Mouse (Mus musculus) heart, adult 2 months (tissue): ENCODE measurements around the gene Fzr1.

Experiments
- CTCF ChIP-seq: fragments of 200-600 bp; IDR thresholded peaks from 2 replicates; pipeline ENCODE4 v1.8.1; 2022; ENCODE audit warnings: antibody characterized with exemption, mild to moderate bottlenecking, moderate library complexity
- EP300 ChIP-seq: fragments of 200-500 bp; IDR thresholded peaks from 2 replicates; pipeline ENCODE4 v1.6.1; 2011; ENCODE audit warnings: low read depth, low read length, control low read depth; ENCODE audit not compliant: insufficient read depth
- POLR2A ChIP-seq: fragments of 200-500 bp; IDR thresholded peaks from 2 replicates; pipeline ENCODE4 v1.6.1; 2011; ENCODE audit warnings: mild to moderate bottlenecking, low read depth, low read length, control low read depth; ENCODE audit not compliant: insufficient read depth

- TF ChIP-seq CTCF: no peak
- no peak for TF ChIP-seq POLR2A
- no peak for TF ChIP-seq EP300
Observed at GRCm38 (mm10) chr10:81392270-81392669, 14.0 kb upstream of the Fzr1 start.
